In genomic region chr10:42643638-42644037, GRCm38 (mm10) we compare ENCODE assay signal across 30 mouse cellular contexts.
A peak's percentile ranks its signal among the peaks of the same experiment; 100 is the strongest.
DNase-seq lines count a peak whose midpoint lies in the region; ATAC-seq and TF ChIP-seq lines count a peak whose summit lies in the region.
"Had no signal": no experiment of that assay in that cellular context is flagged by ENCODE, and none has a peak within 500 bp of the region (broad histone marks: within the 10 kb centered on the region; RNA-seq: fewer than 3 reads in every experiment).

No protein-coding gene starts in this region.

- POLR2A ChIA-PET in Patski (lab: Charles Lee): no interaction called here

- CTCF ChIA-PET in Patski (lab: Charles Lee): no interaction called here

- H3K4me2 ChIP-seq in liver, embryonic 14.5 days (ENCODE audit: low read depth): no peak overlapping the region
- H3K4me2 ChIP-seq: embryonic facial prominence, embryonic 13.5 days; forebrain, embryonic 15.5 days; heart, embryonic 13.5 days; hindbrain, embryonic 14.5 days; liver, embryonic 15.5 days; midbrain, embryonic 13.5 days had no signal

- 64% methylated on average over 9 of the region's 9 CpGs for WGBS in liver, embryonic 14.5 days (ENCODE audit: insufficient replicate concordance)

- no peak overlapping the region for H3K27ac ChIP-seq in liver, embryonic 14.5 days
- H3K27ac ChIP-seq in ES-Bruce4 (ENCODE audit: insufficient read depth, low read length): no peak overlapping the region
- H3K27ac ChIP-seq: embryonic facial prominence, embryonic 13.5 days; forebrain, embryonic 10.5 days; forebrain, embryonic 15.5 days; gastrocnemius, adult 2 months; heart, adult 2 months; heart, embryonic 13.5 days; hindbrain, embryonic 14.5 days; liver, embryonic 15.5 days; midbrain, embryonic 13.5 days had no signal

- no peak overlapping the region for H3K9ac ChIP-seq in liver, embryonic 14.5 days (replicated peaks)
- H3K9ac ChIP-seq in ES-Bruce4 (ENCODE audit: low read depth, poor library complexity, severe bottlenecking): no peak overlapping the region
- H3K9ac ChIP-seq: embryonic facial prominence, embryonic 13.5 days; forebrain, embryonic 15.5 days; heart, embryonic 13.5 days; hindbrain, embryonic 14.5 days; liver, embryonic 15.5 days; midbrain, embryonic 13.5 days had no signal

- H3K9me3 ChIP-seq in liver, embryonic 14.5 days (ENCODE audit: control insufficient read depth, low read length): no peaks in the 10 kb centered on the region
- H3K9me3 ChIP-seq in ES-Bruce4 (replicated peaks; ENCODE audit: control insufficient read depth, insufficient read depth, low read length, poor library complexity, severe bottlenecking): no peaks in the 10 kb centered on the region
- H3K9me3 ChIP-seq: embryonic facial prominence, embryonic 13.5 days; forebrain, embryonic 10.5 days; forebrain, embryonic 15.5 days; G1E; heart, embryonic 13.5 days; liver, embryonic 15.5 days; midbrain, embryonic 13.5 days had no signal

- H3K4me1 ChIP-seq in liver, embryonic 14.5 days (replicated peaks; ENCODE audit: control insufficient read depth in 2 of 2, insufficient read depth in 2 of 2, low read length in 1 of 2): no peaks in the 10 kb centered on the region
- no peaks in the 10 kb centered on the region for H3K4me1 ChIP-seq in ES-Bruce4 (ENCODE audit: control insufficient read depth, insufficient read depth, low read length)
- H3K4me1 ChIP-seq: embryonic facial prominence, embryonic 13.5 days; forebrain, embryonic 10.5 days; forebrain, embryonic 15.5 days; heart, embryonic 13.5 days; liver, embryonic 15.5 days; midbrain, embryonic 13.5 days had no signal

- no peak for TF ChIP-seq POLR2A in ES-Bruce4 (IDR thresholded peaks at IDR 0.05; ENCODE audit: insufficient read depth, low read length)

- H3K4me3 ChIP-seq in liver, embryonic 14.5 days (ENCODE audit: insufficient read depth in 1 of 2, low read depth in 2 of 2, low read length in 2 of 2): no peak overlapping the region
- no peak overlapping the region for H3K4me3 ChIP-seq in ES-Bruce4 (ENCODE audit: low read depth, low read length)
- H3K4me3 ChIP-seq: embryonic facial prominence, embryonic 13.5 days; forebrain, embryonic 10.5 days; forebrain, embryonic 15.5 days; gastrocnemius, adult 2 months; heart, adult 2 months; heart, embryonic 13.5 days; liver, embryonic 15.5 days; megakaryocyte, embryonic 14.5 days; midbrain, embryonic 13.5 days had no signal

- no peak for ATAC-seq in liver, embryonic 14.5 days (ENCODE audit: insufficient read depth)
- ATAC-seq in Patski: no peak
- ATAC-seq: activated CD4-positive, CD25-positive, alpha-beta regulatory T cell, adult 4 months; CD4-positive, CD25-positive, alpha-beta regulatory T cell, adult 4 months; forebrain, embryonic 15.5 days; inflammation-experienced regulatory T-cells, adult 6 months; midbrain, embryonic 13.5 days had no signal

- no peaks in the 10 kb centered on the region for H3K27me3 ChIP-seq in liver, embryonic 14.5 days (ENCODE audit: control insufficient read depth, insufficient read depth, low read length)
- H3K27me3 ChIP-seq in ES-Bruce4 (ENCODE audit: control insufficient read depth, insufficient read depth, low read length, poor library complexity, severe bottlenecking) (no peaks in the 10 kb centered on the region), Patski (no peaks in the 10 kb centered on the region)
- H3K27me3 ChIP-seq: forebrain, embryonic 15.5 days had no signal

- H3K36me3 ChIP-seq in liver, embryonic 14.5 days (replicated peaks; ENCODE audit: control insufficient read depth, insufficient read depth, low read depth): no peaks in the 10 kb centered on the region
- no peaks in the 10 kb centered on the region for H3K36me3 ChIP-seq in ES-Bruce4 (ENCODE audit: control insufficient read depth, insufficient read depth, low read length, poor library complexity, severe bottlenecking)
- H3K36me3 ChIP-seq: embryonic facial prominence, embryonic 13.5 days; forebrain, embryonic 10.5 days; forebrain, embryonic 15.5 days; G1E; heart, embryonic 13.5 days; liver, embryonic 15.5 days; midbrain, embryonic 13.5 days had no signal

- in situ Hi-C loops in Patski (cut with MboI; ENCODE audit: low pct_unique_long_range_greater_than_20kb): no loop called here

- no peak for TF ChIP-seq EP300 in liver, embryonic 14.5 days (IDR thresholded peaks at IDR 0.05; ENCODE audit: low read depth)
- TF ChIP-seq EP300 in ES-Bruce4 (IDR thresholded peaks at IDR 0.05; ENCODE audit: insufficient read depth, low read depth, low read length): no peak

- peak; percentile 35; the same call in 1 of the 2 replicates for TF ChIP-seq CTCF in liver, embryonic 14.5 days (IDR thresholded peaks at IDR 0.05; ENCODE audit: low read depth)
- peak; percentile 48 for TF ChIP-seq CTCF in ES-Bruce4 (IDR thresholded peaks at IDR 0.05; ENCODE audit: low read depth, low read length)
- TF ChIP-seq CTCF in Patski (IDR thresholded peaks at IDR 0.05): peak; percentile 47

- DNase-seq in liver, embryonic 14.5 days (ENCODE audit: low read depth in 3 of 3, low spot score in 3 of 3): no peak
- DNase-seq in liver: no peak
- no peak for DNase-seq in Patski (ENCODE audit: low read depth, low spot score)
- DNase-seq in induced T-regulatory cell, adult 2 months (ENCODE audit: low read depth): peak; percentile 13
- no peak for DNase-seq in left cerebral cortex, adult 8-10 months (ENCODE audit: low spot score in 2 of 2)
- no peak for DNase-seq in heart, adult 8-10 months (ENCODE audit: low spot score)
- DNase-seq: adrenal gland, adult 2 months; cerebellum, adult 11-12 months; cerebellum, adult 9-11 months; gastrocnemius, adult 2 months; gastrocnemius, postnatal 36 days; heart, adult 2 months; heart, postnatal 10 days; kidney, adult 2 months; left cerebral cortex, postnatal 4 days; lung, postnatal 4 days; right cerebral cortex, postnatal 14 days had no signal
